Mouse (Mus musculus): ENCODE measurements around the gene Gm12355. TPM values are rescaled to one million over a fixed set of nuclear protein-coding genes. Genes with fewer than 3 reads are reported as not detected.

The Gm12355 gene
- total RNA-seq, 2 experiments from 2014 or later: 12.8 to 16.2 TPM

- DNase-seq: no peak
These were observed 44.0 kb downstream of the Gm12355 start for GRCm38 (mm10) chr11:98581286-98582029.

GRCm38 (mm10) chr11:98580301-98581121 lies 45.0 kb downstream of the Gm12355 start:
- DNase-seq: no peak

GRCm38 (mm10) chr11:98577776-98578175 lies 47.7 kb downstream of the Gm12355 start:
- DNase-seq: no peak

Other genes starting within 250 kb of the Gm12355 start
- gene Tcap, start 241.8 kb downstream of the Gm12355 start, total RNA-seq (2021): 1 to 10 TPM in 1 of 2 experiments, under 1 TPM in 1; 0.83 to 1.4 TPM
- not detected for gene Pnmt, start 239.2 kb downstream of the Gm12355 start, total RNA-seq (2021)
- gene Pgap3, start 225.2 kb downstream of the Gm12355 start, total RNA-seq (2021): 1 to 10 TPM; 8.3 to 8.4 TPM
- 1 to 10 TPM; 1.6 to 2.1 TPM for gene Erbb2, start 213.2 kb downstream of the Gm12355 start, total RNA-seq (2021)
- 10 to 100 TPM; 97.9 to 99.2 TPM for gene Mien1, start 186.7 kb downstream of the Gm12355 start, total RNA-seq (2021)
- gene Grb7, start 179.3 kb downstream of the Gm12355 start, total RNA-seq (2021): 1 to 10 TPM; 1.4 to 2.1 TPM
- not detected for gene Ikzf3, start 79.6 kb downstream of the Gm12355 start, total RNA-seq (2021)
- gene Zpbp2, start 74.6 kb downstream of the Gm12355 start, total RNA-seq (2021): not detected
- 10 to 100 TPM; 55.7 to 61.4 TPM for gene Ormdl3, start 38.3 kb downstream of the Gm12355 start, total RNA-seq (2021)
- not detected for gene Lrrc3c, start 27.4 kb downstream of the Gm12355 start, total RNA-seq (2021)
- under 1 TPM in 1 of 2 experiments, not detected in 1; 0.25 TPM for gene Gsdma3, start 699 bp upstream of the Gm12355 start, total RNA-seq (2021)
- not detected for gene Gsdma2, start 21.1 kb upstream of the Gm12355 start, total RNA-seq (2021)
- gene Gsdma, start 38.7 kb upstream of the Gm12355 start, total RNA-seq (2021): not detected
- 100 to 1,000 TPM; 125 to 126 TPM for gene Psmd3, start 56.9 kb upstream of the Gm12355 start, total RNA-seq (2021)
- gene Csf3, start 75.6 kb upstream of the Gm12355 start, total RNA-seq (2021): not detected
- gene Med24, start 103.8 kb upstream of the Gm12355 start, total RNA-seq (2021): 100 to 1,000 TPM; 127 to 140 TPM
- 100 to 1,000 TPM; 956 to 985 TPM for gene Thra, start 115.0 kb upstream of the Gm12355 start, total RNA-seq (2021)
- gene Nr1d1, start 149.7 kb upstream of the Gm12355 start, total RNA-seq (2021): 10 to 100 TPM; 59.1 to 78.4 TPM
- gene Msl1, start 169.9 kb upstream of the Gm12355 start, total RNA-seq (2021): 100 to 1,000 TPM; 185 to 187 TPM
- 10 to 100 TPM; 52.2 to 61.2 TPM for gene Casc3, start 179.2 kb upstream of the Gm12355 start, total RNA-seq (2021)
- 100 to 1,000 TPM; 204 to 218 TPM for gene Rapgefl1, start 211.1 kb upstream of the Gm12355 start, total RNA-seq (2021)
- 10 to 100 TPM; 67.3 to 72.9 TPM for gene Wipf2, start 238.0 kb upstream of the Gm12355 start, total RNA-seq (2021)